Mouse (Mus musculus) layer of hippocampus, adult 2 months (tissue): ENCODE measurements at regions not wholly inside any gene's neighbourhood (a gene's known extent, or its start where the extent isn't known, plus 50 kb on each side); places are given as distances from the start of the nearest gene placed in this dataset.

Source experiments
- DNase-seq, 2 experiments: peaks; one replicate each; pipeline ENCODE4 v3.0.0; 2022; ENCODE audit warnings: low spot score in 2 of 2
- H3K27ac ChIP-seq: fragments of 200-600 bp; 2 replicates; pipeline ENCODE4 v1.8.1; 2022
- H3K4me3 ChIP-seq: fragments of 200-600 bp; 2 replicates; pipeline ENCODE4 v1.8.1; 2022; ENCODE audit warnings: mild to moderate bottlenecking
- CTCF ChIP-seq: fragments of 200-600 bp; conservative IDR thresholded peaks from 2 replicates; pipeline ENCODE4 v1.8.1; 2022; ENCODE audit warnings: antibody characterized with exemption, mild to moderate bottlenecking, moderate library complexity

GRCm38 (mm10) chr13:54285968-54286367, 85.2 kb upstream of the Cplx2 start:
- DNase-seq = peak; percentile 71 to 84
- TF ChIP-seq CTCF = no peak
- Histone ChIP-seq H3K4me3 (no peak overlapping the region), H3K27ac (peak overlapping the region; percentile 84)

GRCm38 (mm10) chr13:54286616-54287015, 84.5 kb upstream of the Cplx2 start:
- DNase-seq = no peak
- no peak for TF ChIP-seq CTCF
- H3K4me3 ChIP-seq = no peak overlapping the region
- peak overlapping the region; percentile 84 for H3K27ac ChIP-seq

DNA sequence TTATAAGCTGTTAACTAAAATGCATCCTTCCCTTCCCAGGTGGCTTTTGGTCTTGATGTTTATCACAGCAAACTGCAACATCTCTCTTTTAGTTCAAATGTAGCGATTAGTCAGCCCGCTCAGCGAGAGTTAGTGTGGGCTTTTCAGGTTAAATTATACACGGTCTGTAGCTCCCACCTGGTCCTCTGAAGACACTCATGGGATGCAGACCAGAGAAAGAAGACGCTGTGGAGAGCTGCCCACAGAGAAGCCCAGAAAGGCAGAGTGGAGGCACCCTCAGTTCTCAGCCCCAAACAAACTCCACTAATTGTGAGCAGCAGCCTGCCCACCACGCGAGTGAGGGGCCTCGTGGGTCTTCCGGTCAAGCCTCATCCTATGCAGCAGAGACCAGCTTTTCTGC, 81.1 kb upstream of the Cplx2 start:
- no peak overlapping the region for H3K27ac ChIP-seq
- DNase-seq = no peak
- no peak overlapping the region for H3K4me3 ChIP-seq
- TF ChIP-seq CTCF = no peak

DNA sequence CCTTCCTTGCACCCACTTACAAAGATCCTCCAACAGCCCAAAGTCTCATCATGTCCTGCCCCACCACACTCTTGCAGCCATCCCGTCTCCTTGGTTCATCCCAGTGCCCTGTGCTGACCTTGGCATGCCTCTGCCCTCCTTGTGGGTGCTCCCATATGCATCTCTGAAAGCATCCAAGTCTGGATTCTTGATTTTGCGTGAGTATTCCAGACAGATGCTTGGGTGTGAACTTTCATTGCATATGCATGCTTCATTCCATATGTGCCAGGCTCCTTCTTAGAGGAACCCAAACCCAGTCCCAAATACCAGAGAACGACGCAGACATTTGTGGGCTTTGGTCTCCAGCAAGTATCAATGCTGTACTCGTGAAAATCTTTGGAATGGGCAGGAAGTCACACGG, 78.8 kb upstream of the Cplx2 start:
- H3K27ac ChIP-seq = no peak overlapping the region
- no peak overlapping the region for H3K4me3 ChIP-seq
- no peak for DNase-seq
- TF ChIP-seq CTCF = no peak

DNA sequence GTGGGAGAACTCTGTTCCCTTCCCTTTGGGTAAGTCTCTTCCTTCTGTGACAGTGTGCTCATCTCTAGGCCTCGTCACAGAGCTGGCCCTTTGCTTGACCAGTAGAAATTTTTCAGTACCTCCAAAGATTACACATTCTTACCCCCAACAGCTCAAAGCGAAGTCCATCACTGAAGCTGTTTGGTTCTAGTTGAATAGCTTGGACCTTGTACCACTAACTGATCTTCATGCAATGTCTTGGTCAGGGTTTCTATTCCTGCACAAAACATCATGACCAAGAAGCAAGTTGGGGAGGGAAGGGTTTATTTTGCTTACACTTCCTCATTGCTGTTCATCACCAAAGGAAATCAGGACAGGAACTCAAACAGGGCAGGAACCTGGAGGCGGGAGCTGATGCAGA, 78.1 kb upstream of the Cplx2 start:
- no peak for DNase-seq
- Histone ChIP-seq H3K4me3 (no peak overlapping the region), H3K27ac (no peak overlapping the region)
- no peak for TF ChIP-seq CTCF

GRCm38 (mm10) chr13:54295475-54296259, 75.5 kb upstream of the Cplx2 start:
- no peak for DNase-seq
- no peak overlapping the region for H3K4me3 ChIP-seq
- no peak overlapping the region for H3K27ac ChIP-seq
- TF ChIP-seq CTCF = no peak

DNA sequence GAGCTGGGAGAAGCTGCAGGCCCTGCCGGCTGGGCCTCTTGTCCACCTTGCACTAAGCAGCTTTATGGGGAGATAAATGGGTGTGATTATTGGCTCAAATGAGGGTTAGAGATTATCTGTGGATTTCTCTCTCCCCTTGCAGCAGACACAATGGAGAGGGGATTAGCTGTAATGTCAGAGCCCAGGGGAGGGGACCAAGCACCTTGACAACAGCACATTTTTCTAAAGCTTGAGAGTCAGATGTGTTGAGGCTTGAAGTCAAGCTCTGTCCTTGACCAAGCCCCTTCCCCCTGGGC, 74.9 kb upstream of the Cplx2 start:
- no peak overlapping the region for H3K4me3 ChIP-seq
- no peak for TF ChIP-seq CTCF
- H3K27ac ChIP-seq = no peak overlapping the region
- DNase-seq = no peak

- DNase-seq = no peak
- no peak for TF ChIP-seq CTCF
- H3K27ac ChIP-seq = no peak overlapping the region
- no peak overlapping the region for H3K4me3 ChIP-seq
Observed at GRCm38 (mm10) chr13:54298851-54299250, 72.3 kb upstream of the Cplx2 start.

GRCm38 (mm10) chr13:54299295-54299694, 71.9 kb upstream of the Cplx2 start:
- Histone ChIP-seq H3K4me3 (no peak overlapping the region), H3K27ac (no peak overlapping the region)
- no peak for TF ChIP-seq CTCF
- DNase-seq = no peak

DNA sequence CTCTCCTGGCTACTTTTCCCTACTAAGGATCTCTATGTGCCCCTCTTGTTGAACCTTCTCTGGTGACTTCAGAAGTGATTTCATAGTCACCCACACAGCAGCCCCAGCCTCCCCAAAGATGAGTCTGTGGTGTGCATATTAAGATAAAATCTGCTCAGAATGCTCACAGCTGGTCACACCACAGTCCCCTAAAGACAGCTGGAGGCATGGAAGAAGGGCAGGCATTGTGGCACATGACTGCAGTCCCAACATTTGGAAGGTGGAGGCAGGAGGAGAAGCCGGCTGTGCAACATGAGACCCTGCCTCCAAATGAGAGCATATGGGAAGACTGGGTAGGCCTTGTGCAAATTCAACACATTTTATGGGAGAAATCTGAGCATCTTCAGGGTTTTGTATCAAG, 70.0 kb upstream of the Cplx2 start:
- Histone ChIP-seq H3K27ac (peak overlapping the region; percentile 100), H3K4me3 (no peak overlapping the region)
- no peak for DNase-seq
- no peak for TF ChIP-seq CTCF

- Histone ChIP-seq H3K4me3 (peak overlapping the region; percentile 91; the same call in 1 of the 2 replicates), H3K27ac (peak overlapping the region; percentile 100)
- DNase-seq = no peak
- TF ChIP-seq CTCF = no peak
Observed at GRCm38 (mm10) chr13:54301677-54302076, 69.5 kb upstream of the Cplx2 start.

- Histone ChIP-seq H3K27ac (peak overlapping the region; percentile 100), H3K4me3 (peak overlapping the region; percentile 91)
- peak in 1 of 2 experiments; percentile 53 for DNase-seq
- peak; percentile 23; the same call in 1 of the 2 replicates for TF ChIP-seq CTCF
Observed at GRCm38 (mm10) chr13:54302351-54303070, 68.6 kb upstream of the Cplx2 start.

DNA sequence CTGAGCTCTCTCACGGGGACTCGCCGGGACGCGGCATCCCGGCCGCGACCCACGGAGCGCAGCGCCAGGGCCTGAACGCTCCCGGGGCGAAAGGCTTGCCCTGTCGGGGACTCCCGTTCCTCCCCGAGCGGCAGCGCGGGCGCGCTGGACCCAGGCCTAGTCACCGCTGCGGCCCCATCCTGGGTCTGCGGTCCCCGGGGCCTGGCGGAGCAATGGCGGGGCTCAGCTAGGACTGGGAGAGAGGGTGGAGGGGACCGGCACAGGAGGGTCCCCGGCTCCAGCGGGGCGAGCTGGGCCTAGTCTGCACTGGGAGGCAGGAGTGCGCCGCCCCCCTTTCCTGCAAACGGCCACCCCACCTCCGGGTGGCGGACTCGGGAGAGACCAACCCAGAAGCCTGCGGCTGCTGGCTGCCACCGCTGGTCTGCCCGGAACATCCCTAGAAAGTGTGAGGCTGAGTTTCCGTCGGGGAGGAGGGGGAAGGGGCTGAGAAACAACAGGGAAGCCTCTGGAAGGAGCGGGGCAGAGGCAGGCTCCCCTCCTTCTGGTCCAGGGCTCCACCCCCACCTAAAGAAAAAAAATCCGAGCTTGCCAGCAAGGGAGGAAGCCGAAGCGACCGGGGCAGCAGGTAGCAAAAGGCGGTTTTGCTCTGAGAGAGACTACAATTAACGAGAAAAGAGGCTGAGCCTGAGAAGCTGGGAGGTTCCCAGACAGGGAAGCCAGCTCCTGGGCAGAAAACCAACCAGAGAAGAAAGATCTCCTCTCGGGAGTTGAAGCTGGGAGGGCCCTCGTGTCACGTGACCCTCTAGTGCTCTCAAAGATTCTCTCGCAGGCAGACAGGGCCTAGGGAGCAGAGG, 67.9 kb upstream of the Cplx2 start:
- peak; percentile 15; the same call in 1 of the 2 replicates for TF ChIP-seq CTCF
- Histone ChIP-seq H3K27ac (peak overlapping the region; percentile 100), H3K4me3 (peak overlapping the region; percentile 91)
- peak; percentile 76 to 88 for DNase-seq
